Mouse (Mus musculus): ENCODE results near the gene Tmem209. TPM values are rescaled to one million over a fixed set of nuclear protein-coding genes. Genes with fewer than 3 reads are reported as not detected.

Tmem209 gene
- polyA plus RNA-seq, 1 experiment from 2014 or later: 29.9 TPM

DNA sequence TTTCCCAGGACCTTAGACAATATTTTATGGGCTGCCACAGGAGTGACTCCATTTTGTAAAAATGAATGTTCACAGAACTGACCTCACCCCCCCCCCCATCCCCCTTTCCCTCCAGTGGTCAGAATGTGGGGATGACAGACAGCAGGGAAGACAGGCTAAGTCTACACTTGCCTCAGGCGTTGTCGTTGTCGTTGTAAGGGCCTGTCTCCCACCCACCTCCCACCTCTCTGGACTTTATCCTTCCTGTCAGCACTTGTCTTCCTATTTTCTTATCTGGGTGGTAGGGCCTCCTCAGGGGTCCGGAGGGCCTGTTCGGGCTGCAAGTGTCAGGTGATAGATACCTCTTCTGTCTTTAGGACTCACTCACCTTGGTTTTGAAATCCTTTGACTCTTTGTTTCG, 32.7 kb upstream of the Tmem209 start:
- Histone ChIP-seq H3K27ac (ENCODE audit: low read length) (no peak overlapping the region), H3K4me1 (ENCODE audit: control insufficient read depth, insufficient read depth, low read length) (peaks cover 19% of the 10 kb centered on the region), H3K36me3 (ENCODE audit: control insufficient read depth, insufficient read depth, low read length) (no peaks in the 10 kb centered on the region), H3K9me3 (replicated peaks; ENCODE audit: control insufficient read depth, low read length) (no peaks in the 10 kb centered on the region), H3K27me3 (ENCODE audit: control insufficient read depth, insufficient read depth, low read length) (no peaks in the 10 kb centered on the region), H3K4me3 (replicated peaks; ENCODE audit: low read length) (peak overlapping the region; percentile 14; the same call in 1 of the 2 replicates), H3K4me2 (ENCODE audit: low read depth, low read length) (no peak overlapping the region), H3K9ac (ENCODE audit: low read length) (no peak overlapping the region)
- no peak for ATAC-seq (ENCODE audit: insufficient read depth, low FRiP score)
- 58% methylated on average over 6 of the region's 6 CpGs for WGBS

DNA sequence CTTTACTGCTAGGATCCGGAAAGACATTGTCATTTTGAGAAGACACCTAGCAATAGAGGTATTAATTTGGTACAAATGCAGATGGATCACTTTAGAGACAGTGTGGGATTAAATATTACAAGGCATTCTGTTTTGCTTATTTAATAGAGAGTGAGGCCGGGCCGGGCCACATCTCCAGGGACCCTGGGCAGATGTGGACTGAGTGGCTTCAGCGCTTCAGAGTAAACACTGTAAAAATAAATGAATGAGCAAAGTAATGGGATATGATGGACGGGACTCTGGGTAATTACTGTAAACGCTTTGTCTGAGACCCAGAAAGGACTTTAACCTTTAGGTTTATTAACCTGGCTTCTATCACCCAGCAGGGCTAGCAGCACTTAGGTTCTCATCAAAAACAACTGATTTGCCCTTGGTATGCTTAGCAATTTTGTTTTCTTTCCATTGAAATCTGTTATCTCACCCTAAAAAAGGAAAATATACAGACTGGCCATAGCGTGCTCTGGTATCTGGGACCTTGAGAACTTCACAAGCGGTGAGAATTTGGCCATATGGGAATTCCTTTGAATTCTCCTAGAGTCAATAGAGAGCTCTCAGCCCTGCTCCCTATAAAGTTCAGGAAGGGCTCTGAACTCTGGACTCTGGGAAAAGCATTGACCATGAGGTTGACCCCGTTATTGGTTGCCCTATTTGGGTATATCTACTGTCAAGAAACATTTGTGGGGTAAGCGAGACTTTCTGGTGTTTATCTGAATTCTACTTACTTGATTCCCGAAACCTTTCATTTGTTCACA, 31.6 kb upstream of the Tmem209 start, which contains the start of gene Cpa2:
Gene Cpa2, plus strand, starts transcription at position 574 of the 791 bp plus-strand sequence.
- WGBS: 53% methylated on average over 11 of the region's 11 CpGs
- Histone ChIP-seq H3K4me1 (ENCODE audit: control insufficient read depth, insufficient read depth, low read length) (peaks cover 19% of the 10 kb centered on the region), H3K36me3 (ENCODE audit: control insufficient read depth, insufficient read depth, low read length) (no peaks in the 10 kb centered on the region), H3K27ac (ENCODE audit: low read length) (0 out of 2 replicates have a peak within 1 kb of the TSS, but pooled peaks have one; percentile 22), H3K27me3 (ENCODE audit: control insufficient read depth, insufficient read depth, low read length) (no peaks in the 10 kb centered on the region), H3K4me3 (replicated peaks; ENCODE audit: low read length) (peak within 1 kb of the TSS; percentile 14; the same call in 1 of the 2 replicates), H3K9me3 (replicated peaks; ENCODE audit: control insufficient read depth, low read length) (no peaks in the 10 kb centered on the region), H3K4me2 (ENCODE audit: low read depth, low read length) (no peak within 1 kb of the TSS), H3K9ac (ENCODE audit: low read length) (no peak within 1 kb of the TSS)
- ATAC-seq (ENCODE audit: insufficient read depth, low FRiP score): no peak

DNA sequence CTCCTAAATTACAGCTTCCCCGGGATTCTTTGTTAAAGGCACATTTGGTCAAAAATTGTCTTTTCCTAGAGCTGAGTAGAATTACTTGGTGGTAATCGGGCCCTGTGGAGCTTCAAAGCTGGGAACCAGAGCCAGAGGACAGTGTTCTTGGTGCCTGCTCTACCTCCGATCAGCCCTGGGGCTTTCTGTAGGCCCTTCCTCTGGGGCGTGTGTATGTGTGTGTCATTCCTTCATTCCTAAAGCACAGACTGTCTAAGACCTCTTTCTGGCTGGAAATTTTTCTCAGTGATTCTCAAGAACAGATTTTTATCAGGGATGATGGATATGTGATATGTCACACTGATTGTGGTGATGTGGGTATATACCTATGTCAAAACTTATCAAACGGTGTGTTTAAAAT, 29.2 kb upstream of the Tmem209 start:
- H3K27me3 ChIP-seq (ENCODE audit: control insufficient read depth, insufficient read depth, low read length): no peaks in the 10 kb centered on the region
- H3K9ac ChIP-seq (ENCODE audit: low read length): no peak overlapping the region
- H3K9me3 ChIP-seq (replicated peaks; ENCODE audit: control insufficient read depth, low read length): no peaks in the 10 kb centered on the region
- no peaks in the 10 kb centered on the region for H3K36me3 ChIP-seq (ENCODE audit: control insufficient read depth, insufficient read depth, low read length)
- H3K4me1 ChIP-seq (ENCODE audit: control insufficient read depth, insufficient read depth, low read length): peaks cover 15% of the 10 kb centered on the region
- H3K4me2 ChIP-seq (ENCODE audit: low read depth, low read length): no peak overlapping the region
- no peak overlapping the region for H3K4me3 ChIP-seq (replicated peaks; ENCODE audit: low read length)
- ATAC-seq (ENCODE audit: insufficient read depth, low FRiP score): no peak
- peak overlapping the region; percentile 63 for H3K27ac ChIP-seq (ENCODE audit: low read length)
- WGBS: 54% methylated on average over 5 of the region's 5 CpGs

DNA sequence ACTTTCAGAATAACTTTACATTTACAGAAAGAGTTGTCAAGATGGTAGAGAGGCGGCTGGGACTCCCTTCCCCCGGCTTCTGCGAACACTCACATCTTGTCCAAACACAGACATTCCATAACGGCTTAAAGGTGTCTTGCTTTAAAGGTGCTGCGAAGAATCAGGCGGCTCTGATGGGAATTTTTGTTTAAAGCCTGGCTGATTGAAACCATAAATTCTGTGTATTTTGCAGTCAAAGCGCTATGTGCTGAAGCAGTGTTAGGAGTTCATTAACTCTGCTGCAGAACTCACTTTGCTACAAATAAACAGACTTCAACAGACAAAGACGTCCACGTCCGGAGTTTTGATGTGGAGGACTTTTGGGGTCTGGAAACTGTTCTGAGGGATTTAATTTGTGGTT, 28.7 kb upstream of the Tmem209 start:
- H3K9me3 ChIP-seq (replicated peaks; ENCODE audit: control insufficient read depth, low read length): no peaks in the 10 kb centered on the region
- H3K27me3 ChIP-seq (ENCODE audit: control insufficient read depth, insufficient read depth, low read length): no peaks in the 10 kb centered on the region
- no peaks in the 10 kb centered on the region for H3K36me3 ChIP-seq (ENCODE audit: control insufficient read depth, insufficient read depth, low read length)
- peak; percentile 56; the same call in 1 of the 2 replicates for ATAC-seq (ENCODE audit: insufficient read depth, low FRiP score)
- H3K4me3 ChIP-seq (replicated peaks; ENCODE audit: low read length): no peak overlapping the region
- peaks cover 12% of the 10 kb centered on the region for H3K4me1 ChIP-seq (ENCODE audit: control insufficient read depth, insufficient read depth, low read length)
- peak overlapping the region; percentile 3; the same call in 1 of the 2 replicates for H3K9ac ChIP-seq (ENCODE audit: low read length)
- WGBS: 29% methylated on average over 10 of the region's 10 CpGs
- H3K27ac ChIP-seq (ENCODE audit: low read length): peak overlapping the region; percentile 63
- H3K4me2 ChIP-seq (ENCODE audit: low read depth, low read length): no peak overlapping the region

DNA sequence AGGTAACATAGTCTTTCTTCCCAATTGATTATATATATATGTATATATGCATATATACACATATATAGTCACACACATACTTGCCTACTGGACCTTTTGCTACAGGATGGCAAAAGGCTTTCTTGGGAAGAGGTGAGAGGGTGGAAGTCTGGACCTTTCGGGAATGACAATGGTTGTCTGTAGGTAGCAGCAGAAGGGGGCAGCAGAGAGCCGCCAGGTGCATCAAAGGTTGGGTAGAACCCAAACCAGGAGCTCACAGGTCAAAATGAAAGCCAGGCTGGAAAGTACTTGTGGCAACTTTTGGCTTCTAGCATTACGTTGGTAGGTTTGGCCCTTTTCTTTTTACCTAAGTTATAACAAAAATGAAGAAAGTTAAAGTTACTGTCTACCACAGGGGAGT, 25.8 kb upstream of the Tmem209 start:
- no peaks in the 10 kb centered on the region for H3K27me3 ChIP-seq (ENCODE audit: control insufficient read depth, insufficient read depth, low read length)
- 54% methylated on average over 3 of the region's 3 CpGs for WGBS

DNA sequence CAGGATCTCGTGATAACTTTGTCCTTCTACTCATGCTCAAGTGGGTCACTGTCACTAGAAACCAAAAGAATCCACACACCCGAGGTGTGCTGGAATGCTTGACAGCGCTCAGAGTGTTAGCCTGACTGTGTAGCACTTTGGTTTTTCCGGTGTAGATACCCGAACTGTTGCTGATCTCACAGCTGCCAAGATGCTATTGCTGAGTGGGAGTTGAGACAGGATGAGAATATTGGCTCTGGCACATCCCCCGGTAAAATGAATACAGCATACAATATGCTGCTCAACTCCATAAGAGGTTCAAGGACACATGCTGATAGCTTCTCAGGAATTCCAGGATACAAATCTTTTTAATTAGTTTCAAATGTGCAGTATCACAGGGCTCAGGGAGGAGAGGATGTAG, 19.2 kb upstream of the Tmem209 start:
- 53% methylated on average over 6 of the region's 6 CpGs for WGBS

More for the DNA sequence above, 25.8 kb upstream of the Tmem209 start:
- H3K36me3 ChIP-seq (ENCODE audit: control insufficient read depth, insufficient read depth, low read length): no peaks in the 10 kb centered on the region
- peaks cover 12% of the 10 kb centered on the region for H3K4me1 ChIP-seq (ENCODE audit: control insufficient read depth, insufficient read depth, low read length)
- ATAC-seq (ENCODE audit: insufficient read depth, low FRiP score): no peak
- H3K9me3 ChIP-seq (replicated peaks; ENCODE audit: control insufficient read depth, low read length): no peaks in the 10 kb centered on the region
- no peak overlapping the region for H3K27ac ChIP-seq (ENCODE audit: low read length)
- no peak overlapping the region for H3K4me2 ChIP-seq (ENCODE audit: low read depth, low read length)
- no peak overlapping the region for H3K4me3 ChIP-seq (replicated peaks; ENCODE audit: low read length)
- H3K9ac ChIP-seq (ENCODE audit: low read length): no peak overlapping the region

DNA sequence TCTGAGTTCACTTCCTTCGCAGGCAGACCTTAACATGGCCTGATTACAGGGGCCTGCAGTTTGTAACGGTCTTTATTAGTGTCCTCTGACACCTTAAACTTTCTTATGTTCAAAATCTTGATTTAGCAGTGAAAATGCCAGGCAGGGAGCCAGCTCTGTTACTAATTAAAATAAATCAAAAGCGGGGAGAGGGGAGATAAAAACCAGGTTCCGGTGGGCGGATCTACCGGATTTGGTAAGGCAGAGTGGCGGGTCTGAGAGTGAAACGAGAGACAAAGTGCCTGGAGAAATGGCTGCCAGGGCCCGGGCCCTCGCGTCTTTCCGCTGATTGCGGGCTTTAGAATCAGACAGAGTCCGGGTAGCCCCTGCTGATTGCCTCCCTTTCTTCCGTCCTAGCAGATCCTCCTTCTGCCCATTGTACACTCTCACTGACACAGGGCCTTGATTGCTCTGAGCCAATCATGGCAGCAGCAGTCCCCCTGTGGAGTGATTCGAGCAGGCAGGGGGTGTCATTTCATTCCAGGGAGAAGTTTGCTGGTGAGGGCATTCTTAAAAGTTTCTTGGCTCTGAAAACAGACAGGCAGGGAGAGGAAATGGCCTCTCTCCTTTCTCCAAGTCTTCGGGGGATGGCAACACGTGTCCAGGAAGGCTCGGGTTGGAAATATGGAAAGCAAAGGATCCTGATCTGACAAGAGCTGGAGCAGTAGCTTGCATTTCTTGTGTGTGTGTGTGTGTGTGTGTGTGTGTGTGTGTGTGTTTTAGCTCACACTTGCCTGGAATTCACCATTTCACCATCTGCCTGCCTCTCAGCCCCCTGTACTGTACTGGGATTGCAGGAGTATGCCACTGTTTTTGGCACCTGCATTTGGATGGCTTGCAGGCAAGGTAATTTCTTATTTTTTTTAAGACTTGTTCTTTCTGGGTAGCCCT, 17.3 kb upstream of the Tmem209 start:
- H3K4me3 ChIP-seq (replicated peaks; ENCODE audit: low read length): no peak overlapping the region
- peak overlapping the region; percentile 3 for H3K4me2 ChIP-seq (ENCODE audit: low read depth, low read length)
- peak overlapping the region; percentile 90 for H3K27ac ChIP-seq (ENCODE audit: low read length)
- peaks cover 9% of the 10 kb centered on the region for H3K4me1 ChIP-seq (ENCODE audit: control insufficient read depth, insufficient read depth, low read length)
- H3K9ac ChIP-seq (ENCODE audit: low read length): peak overlapping the region; percentile 57
- H3K9me3 ChIP-seq (replicated peaks; ENCODE audit: control insufficient read depth, low read length): no peaks in the 10 kb centered on the region
- WGBS: 19% methylated on average over 19 of the region's 19 CpGs
- peak; percentile 57; the same call in 1 of the 2 replicates for ATAC-seq (ENCODE audit: insufficient read depth, low FRiP score)
- no peaks in the 10 kb centered on the region for H3K36me3 ChIP-seq (ENCODE audit: control insufficient read depth, insufficient read depth, low read length)
- H3K27me3 ChIP-seq (ENCODE audit: control insufficient read depth, insufficient read depth, low read length): no peaks in the 10 kb centered on the region

More for the DNA sequence above, 19.2 kb upstream of the Tmem209 start:
- H3K27ac ChIP-seq (ENCODE audit: low read length): peak overlapping the region; percentile 26; the same call in 1 of the 2 replicates
- no peak overlapping the region for H3K4me3 ChIP-seq (replicated peaks; ENCODE audit: low read length)
- H3K9me3 ChIP-seq (replicated peaks; ENCODE audit: control insufficient read depth, low read length): no peaks in the 10 kb centered on the region
- H3K36me3 ChIP-seq (ENCODE audit: control insufficient read depth, insufficient read depth, low read length): no peaks in the 10 kb centered on the region
- H3K27me3 ChIP-seq (ENCODE audit: control insufficient read depth, insufficient read depth, low read length): no peaks in the 10 kb centered on the region
- H3K4me1 ChIP-seq (ENCODE audit: control insufficient read depth, insufficient read depth, low read length): peaks cover 9% of the 10 kb centered on the region
- ATAC-seq (ENCODE audit: insufficient read depth, low FRiP score): no peak; the same call in 1 of the 2 replicates
- H3K9ac ChIP-seq (ENCODE audit: low read length): no peak overlapping the region
- no peak overlapping the region for H3K4me2 ChIP-seq (ENCODE audit: low read depth, low read length)

DNA sequence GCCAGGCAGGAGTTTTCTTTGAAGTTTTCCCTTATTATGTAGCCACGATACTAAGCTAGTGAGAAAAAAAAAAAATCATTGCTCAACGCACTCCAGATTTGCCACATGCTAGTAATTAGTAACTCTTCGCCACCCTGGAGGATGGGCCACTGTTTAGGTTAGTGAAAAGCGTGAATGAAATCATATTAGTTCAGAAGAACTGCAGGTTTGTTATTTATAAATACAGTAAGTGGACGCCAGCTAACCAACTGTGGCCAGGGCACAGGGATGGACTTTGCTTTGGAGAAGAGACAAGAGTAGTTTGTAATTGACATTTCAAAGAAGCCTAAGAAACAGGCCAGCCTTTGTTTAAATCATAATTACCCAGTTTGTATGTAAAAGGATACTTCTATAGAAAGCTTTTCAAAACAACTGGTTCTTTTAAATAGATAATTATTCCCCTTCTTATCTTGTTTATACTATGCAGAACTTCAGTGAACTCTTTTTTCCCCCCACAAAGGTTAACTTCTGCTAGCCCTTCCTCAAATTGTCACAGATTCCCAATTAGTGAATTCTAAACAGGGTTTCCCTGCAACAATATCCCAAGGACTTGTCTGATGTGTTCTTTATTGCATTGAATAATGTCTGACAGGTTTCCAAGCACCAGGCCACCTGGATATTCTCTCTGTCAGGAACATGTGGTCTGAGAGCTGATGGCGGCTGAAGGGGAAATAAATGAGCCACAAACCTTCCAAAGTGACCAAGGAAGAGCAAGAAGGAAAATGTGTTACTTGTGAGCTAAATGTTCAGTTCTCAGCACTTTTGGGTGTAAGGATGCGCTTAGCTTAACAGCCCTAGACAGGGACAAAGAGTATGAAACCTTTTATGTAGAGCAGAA, 16.1 kb upstream of the Tmem209 start:
- Histone ChIP-seq H3K9me3 (replicated peaks; ENCODE audit: control insufficient read depth, low read length) (no peaks in the 10 kb centered on the region), H3K27ac (ENCODE audit: low read length) (peak overlapping the region; percentile 90), H3K27me3 (ENCODE audit: control insufficient read depth, insufficient read depth, low read length) (no peaks in the 10 kb centered on the region), H3K4me3 (replicated peaks; ENCODE audit: low read length) (no peak overlapping the region), H3K4me1 (ENCODE audit: control insufficient read depth, insufficient read depth, low read length) (peaks cover 9% of the 10 kb centered on the region), H3K36me3 (ENCODE audit: control insufficient read depth, insufficient read depth, low read length) (no peaks in the 10 kb centered on the region), H3K4me2 (ENCODE audit: low read depth, low read length) (no peak overlapping the region), H3K9ac (ENCODE audit: low read length) (no peak overlapping the region)
- 54% methylated on average over 7 of the region's 7 CpGs for WGBS
- no peak for ATAC-seq (ENCODE audit: insufficient read depth, low FRiP score)

Data from stomach, embryonic 16.5 days (tissue).